Mouse (Mus musculus): ENCODE results near the gene Borcs8. TPM values are rescaled to one million over a fixed set of nuclear protein-coding genes. Genes with fewer than 3 reads are reported as not detected.
A peak's percentile ranks its signal among the peaks of the same experiment; 100 is the strongest.

Borcs8 gene
- polyA plus RNA-seq, 1 experiment from 2014 or later = 30.5 TPM

- Histone ChIP-seq H3K4me3 (ENCODE audit: low read depth, low read length) (no peak overlapping the region), H3K27me3 (ENCODE audit: control insufficient read depth, insufficient read depth, low read length) (no peaks in the 10 kb centered on the region), H3K9ac (ENCODE audit: low read length) (no peak overlapping the region), H3K36me3 (ENCODE audit: control insufficient read depth, insufficient read depth, low read length) (no peaks in the 10 kb centered on the region), H3K4me1 (replicated peaks; ENCODE audit: control insufficient read depth, insufficient read depth) (no peaks in the 10 kb centered on the region), H3K4me2 (replicated peaks; ENCODE audit: low read depth) (no peak overlapping the region), H3K27ac (replicated peaks) (no peak overlapping the region), H3K9me3 (ENCODE audit: control insufficient read depth, low read length) (no peaks in the 10 kb centered on the region)
- ATAC-seq (ENCODE audit: low FRiP score, low TSS enrichment) (no peak), DNase-seq (ENCODE audit: low spot score) (no peak)
- 92% methylated on average over 1 of the region's 1 CpGs for WGBS
- no peak for TF ChIP-seq CTCF (IDR thresholded peaks at IDR 0.05; ENCODE audit: low read depth)
- TF ChIP-seq EP300 (optimal IDR thresholded peaks at IDR 0.05) = no peak
Measured at GRCm38 (mm10) chr8:70157240-70157800, 18.0 kb downstream of the Borcs8 start.

GRCm38 (mm10) chr8:70158069-70158853, 19.0 kb downstream of the Borcs8 start:
- peak; percentile 80 for DNase-seq (ENCODE audit: low spot score)
- Histone ChIP-seq H3K4me2 (replicated peaks; ENCODE audit: low read depth) (peak overlapping the region; percentile 79), H3K4me3 (ENCODE audit: low read depth, low read length) (peak overlapping the region; percentile 44), H3K9ac (ENCODE audit: low read length) (peak overlapping the region; percentile 55), H3K27me3 (ENCODE audit: control insufficient read depth, insufficient read depth, low read length) (no peaks in the 10 kb centered on the region), H3K4me1 (replicated peaks; ENCODE audit: control insufficient read depth, insufficient read depth) (no peaks in the 10 kb centered on the region), H3K27ac (replicated peaks) (no peak overlapping the region), H3K9me3 (ENCODE audit: control insufficient read depth, low read length) (no peaks in the 10 kb centered on the region), H3K36me3 (ENCODE audit: control insufficient read depth, insufficient read depth, low read length) (no peaks in the 10 kb centered on the region)
- WGBS = 10% methylated on average over 39 of the region's 40 CpGs
- ATAC-seq (ENCODE audit: low FRiP score, low TSS enrichment) = peak; percentile 81
- TF ChIP-seq EP300 (optimal IDR thresholded peaks at IDR 0.05) (no peak), CTCF (IDR thresholded peaks at IDR 0.05; ENCODE audit: low read depth) (peak; percentile 21; the same call in 1 of the 2 replicates)

DNA sequence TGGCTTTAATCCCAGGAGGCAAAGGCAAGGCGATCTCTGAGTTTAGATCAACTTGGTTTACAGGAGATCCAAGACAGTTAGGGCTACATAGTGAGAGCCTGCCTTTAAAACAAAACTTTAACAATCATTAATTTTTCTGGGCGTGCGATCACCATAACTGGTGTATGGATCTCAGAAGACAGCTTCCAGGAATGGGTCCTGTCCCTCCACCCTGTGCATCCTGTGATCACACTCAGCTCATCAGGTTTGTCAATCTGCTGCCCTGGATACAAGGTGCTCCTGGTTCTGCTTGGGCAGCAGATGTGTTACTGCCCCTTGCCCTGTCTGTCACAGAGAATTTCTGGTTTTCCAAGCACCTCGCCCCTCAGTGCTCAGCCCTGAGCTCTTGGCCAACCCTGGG, 19.9 kb downstream of the Borcs8 start:
- Histone ChIP-seq H3K36me3 (ENCODE audit: control insufficient read depth, insufficient read depth, low read length) (no peaks in the 10 kb centered on the region), H3K9ac (ENCODE audit: low read length) (no peak overlapping the region), H3K27me3 (ENCODE audit: control insufficient read depth, insufficient read depth, low read length) (no peaks in the 10 kb centered on the region), H3K4me1 (replicated peaks; ENCODE audit: control insufficient read depth, insufficient read depth) (no peaks in the 10 kb centered on the region), H3K4me2 (replicated peaks; ENCODE audit: low read depth) (no peak overlapping the region), H3K4me3 (ENCODE audit: low read depth, low read length) (no peak overlapping the region), H3K9me3 (ENCODE audit: control insufficient read depth, low read length) (no peaks in the 10 kb centered on the region), H3K27ac (replicated peaks) (no peak overlapping the region)
- no peak for TF ChIP-seq EP300 (optimal IDR thresholded peaks at IDR 0.05)
- no peak for TF ChIP-seq CTCF (IDR thresholded peaks at IDR 0.05; ENCODE audit: low read depth)
- DNase-seq (ENCODE audit: low spot score) = no peak
- no peak for ATAC-seq (ENCODE audit: low FRiP score, low TSS enrichment)
- WGBS = 65% methylated on average over 4 of the region's 4 CpGs

- H3K36me3 ChIP-seq (ENCODE audit: control insufficient read depth, insufficient read depth, low read length) = no peaks in the 10 kb centered on the region
- no peak overlapping the region for H3K27ac ChIP-seq (replicated peaks)
- DNase-seq (ENCODE audit: low spot score) = no peak
- no peaks in the 10 kb centered on the region for H3K9me3 ChIP-seq (ENCODE audit: control insufficient read depth, low read length)
- no peak overlapping the region for H3K4me3 ChIP-seq (ENCODE audit: low read depth, low read length)
- H3K4me2 ChIP-seq (replicated peaks; ENCODE audit: low read depth) = no peak overlapping the region
- ATAC-seq (ENCODE audit: low FRiP score, low TSS enrichment) = no peak
- H3K9ac ChIP-seq (ENCODE audit: low read length) = no peak overlapping the region
- 62% methylated on average over 13 of the region's 13 CpGs for whole genome bisulfite sequencing
- H3K4me1 ChIP-seq (replicated peaks; ENCODE audit: control insufficient read depth, insufficient read depth) = no peaks in the 10 kb centered on the region
- H3K27me3 ChIP-seq (ENCODE audit: control insufficient read depth, insufficient read depth, low read length) = no peaks in the 10 kb centered on the region
- TF ChIP-seq CTCF (IDR thresholded peaks at IDR 0.05; ENCODE audit: low read depth) (no peak), EP300 (optimal IDR thresholded peaks at IDR 0.05) (no peak)
Measured at GRCm38 (mm10) chr8:70160015-70160414, 20.7 kb downstream of the Borcs8 start.

GRCm38 (mm10) chr8:70163316-70163715, 24.0 kb downstream of the Borcs8 start:
- Histone ChIP-seq H3K4me3 (ENCODE audit: low read depth, low read length) (no peak overlapping the region), H3K36me3 (ENCODE audit: control insufficient read depth, insufficient read depth, low read length) (no peaks in the 10 kb centered on the region), H3K4me1 (replicated peaks; ENCODE audit: control insufficient read depth, insufficient read depth) (no peaks in the 10 kb centered on the region), H3K9ac (ENCODE audit: low read length) (no peak overlapping the region), H3K4me2 (replicated peaks; ENCODE audit: low read depth) (no peak overlapping the region), H3K27me3 (ENCODE audit: control insufficient read depth, insufficient read depth, low read length) (no peaks in the 10 kb centered on the region; the same call in 1 of the 2 replicates), H3K9me3 (ENCODE audit: control insufficient read depth, low read length) (no peaks in the 10 kb centered on the region), H3K27ac (replicated peaks) (no peak overlapping the region)
- no peak for DNase-seq (ENCODE audit: low spot score)
- TF ChIP-seq CTCF (IDR thresholded peaks at IDR 0.05; ENCODE audit: low read depth) (no peak), EP300 (optimal IDR thresholded peaks at IDR 0.05) (no peak)
- WGBS = 59% methylated on average over 3 of the region's 3 CpGs
- ATAC-seq (ENCODE audit: low FRiP score, low TSS enrichment) = no peak

Measured in stomach, postnatal 0 days (tissue).